Mouse (Mus musculus): ENCODE data around the gene Gm21834.

- TF ChIP-seq CTCF (IDR thresholded peaks at IDR 0.05; ENCODE audit: control insufficient read depth, insufficient read depth, low read length) (no peak), POLR2A (IDR thresholded peaks at IDR 0.05; ENCODE audit: borderline replicate concordance, control insufficient read depth, low read depth, low read length) (no peak)
Measured at GRCm38 (mm10) chr17:57788161-57788799, 46.3 kb upstream of the Gm21834 start.

All from bone marrow, adult 2 months (tissue).